Mouse (Mus musculus): ENCODE results near the gene Rrm2. TPM values are rescaled to one million over a fixed set of nuclear protein-coding genes. Genes with fewer than 3 reads are reported as not detected.
A peak's percentile ranks its signal among the peaks of the same experiment; 100 is the strongest.

Rrm2 gene
- polyA plus RNA-seq, 1 experiment from 2014 or later, result 172 TPM

DNA sequence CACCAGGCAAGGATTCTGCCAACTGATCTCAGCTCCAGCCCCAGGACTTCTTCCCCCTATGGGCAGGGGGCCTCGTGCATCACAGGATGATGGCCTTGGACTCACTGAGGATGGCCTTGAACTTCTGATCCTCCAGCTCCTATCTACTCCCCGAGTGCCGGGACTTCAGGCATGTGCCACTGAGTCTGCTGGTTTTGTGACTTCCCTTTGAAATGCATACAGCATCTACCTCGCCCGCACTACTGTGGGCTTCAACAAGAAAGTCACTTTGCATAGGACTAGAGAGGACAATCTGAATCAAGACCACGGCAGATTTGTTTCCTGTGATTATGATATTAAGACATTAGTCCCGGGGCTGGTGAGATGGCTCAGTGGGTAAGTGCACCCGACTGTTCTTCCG lies 47.4 kb downstream of the Rrm2 start:
- Histone ChIP-seq H3K36me3 (no peaks in the 10 kb centered on the region), H3K9me3 (no peaks in the 10 kb centered on the region), H3K4me1 (no peaks in the 10 kb centered on the region), H3K9ac (no peak overlapping the region), H3K4me3 (replicated peaks) (no peak overlapping the region), H3K27ac (no peak overlapping the region), H3K4me2 (no peak overlapping the region), H3K27me3 (replicated peaks) (no peaks in the 10 kb centered on the region)
- no peak for ATAC-seq (ENCODE audit: insufficient read depth, low FRiP score, low read depth)
- WGBS, result 82% methylated on average over 9 of the region's 9 CpGs

- no peak overlapping the region for H3K27ac ChIP-seq
- no peak overlapping the region for H3K9ac ChIP-seq
- H3K9me3 ChIP-seq, result no peaks in the 10 kb centered on the region
- no peaks in the 10 kb centered on the region for H3K27me3 ChIP-seq (replicated peaks)
- ATAC-seq (ENCODE audit: insufficient read depth, low FRiP score, low read depth), result peak; percentile 23; the same call in 1 of the 2 replicates
- H3K36me3 ChIP-seq, result no peaks in the 10 kb centered on the region
- peaks cover 4% of the 10 kb centered on the region; the same call in 1 of the 2 replicates for H3K4me1 ChIP-seq
- H3K4me3 ChIP-seq (replicated peaks), result no peak overlapping the region
- H3K4me2 ChIP-seq, result no peak overlapping the region
These were observed 49.3 kb downstream of the Rrm2 start for GRCm38 (mm10) chr12:24757387-24757786.

- peaks cover 10% of the 10 kb centered on the region; the same call in 1 of the 2 replicates for H3K4me1 ChIP-seq
- 28% methylated on average over 6 of the region's 6 CpGs for WGBS
- H3K36me3 ChIP-seq, result no peaks in the 10 kb centered on the region
- no peak overlapping the region for H3K27ac ChIP-seq
- H3K9ac ChIP-seq, result no peak overlapping the region
- H3K4me3 ChIP-seq (replicated peaks), result no peak overlapping the region
- no peaks in the 10 kb centered on the region for H3K9me3 ChIP-seq
- no peak overlapping the region for H3K4me2 ChIP-seq
- no peaks in the 10 kb centered on the region for H3K27me3 ChIP-seq (replicated peaks)
- no peak for ATAC-seq (ENCODE audit: insufficient read depth, low FRiP score, low read depth)
These were observed 50.3 kb downstream of the Rrm2 start for GRCm38 (mm10) chr12:24758374-24758773.

DNA sequence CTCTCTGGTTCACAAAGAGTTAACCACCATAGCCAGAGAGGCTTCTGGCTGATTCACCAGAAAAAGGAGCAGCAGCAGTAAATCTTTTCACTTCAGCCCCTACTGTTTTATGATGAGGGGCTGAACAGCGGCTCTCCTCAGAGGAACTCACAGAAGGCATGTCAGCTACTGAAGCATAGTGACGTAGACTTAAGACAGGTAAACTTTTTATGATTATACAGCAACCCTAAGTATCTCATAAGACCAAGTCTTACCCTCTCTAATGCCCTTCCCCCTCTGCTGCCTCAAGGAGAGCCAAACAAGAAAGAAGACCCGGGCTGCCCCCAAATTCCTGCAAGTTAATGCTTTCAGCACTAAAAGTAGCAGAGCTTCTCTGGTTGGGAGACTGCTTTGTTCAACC lies 54.2 kb downstream of the Rrm2 start:
- Histone ChIP-seq H3K4me3 (replicated peaks) (no peak overlapping the region), H3K9me3 (no peaks in the 10 kb centered on the region), H3K9ac (no peak overlapping the region), H3K4me2 (no peak overlapping the region), H3K27me3 (replicated peaks) (no peaks in the 10 kb centered on the region), H3K36me3 (no peaks in the 10 kb centered on the region), H3K4me1 (peaks cover 10% of the 10 kb centered on the region; the same call in 1 of the 2 replicates), H3K27ac (no peak overlapping the region)
- ATAC-seq (ENCODE audit: insufficient read depth, low FRiP score, low read depth), result no peak
- 10% methylated on average over 3 of the region's 3 CpGs for WGBS

Other genes starting within 250 kb of the Rrm2 start
- 19.7 and 20.2 TPM in 2 replicates for gene Taf1b, start 209.9 kb upstream of the Rrm2 start, polyA plus RNA-seq (2015; fragmentation: Nextera tagmentation; extraction: Ambion mirVana)
- gene Grhl1, start 136.0 kb upstream of the Rrm2 start, polyA plus RNA-seq (2015; fragmentation: Nextera tagmentation; extraction: Ambion mirVana), result 5.7 and 7.5 TPM in 2 replicates
- 11.2 and 12.0 TPM in 2 replicates for gene Klf11, start 57.0 kb upstream of the Rrm2 start, polyA plus RNA-seq (2015; fragmentation: Nextera tagmentation; extraction: Ambion mirVana)
- 2.4 and 3.0 TPM in 2 replicates for gene Cys1, start 26.4 kb upstream of the Rrm2 start, polyA plus RNA-seq (2015; fragmentation: Nextera tagmentation; extraction: Ambion mirVana)
- gene Mboat2, start 122.6 kb downstream of the Rrm2 start, polyA plus RNA-seq (2015; fragmentation: Nextera tagmentation; extraction: Ambion mirVana), result 40.3 and 42.6 TPM in 2 replicates